Mouse (Mus musculus): ENCODE data around the gene Ier3. TPM values are rescaled to one million over a fixed set of nuclear protein-coding genes. Genes with fewer than 3 reads are reported as not detected.
A peak's percentile ranks its signal among the peaks of the same experiment; 100 is the strongest.

Gene Ier3
- 1 to 10 TPM; 3.8 to 4.2 TPM for total RNA-seq (2021)
- long read RNA-seq, experiment 1, partial matches to known transcripts = 0 of 3 reads
- long read RNA-seq, experiment 1, other reads (novel, unspliced or antisense) = 0 of 3 reads
- long read RNA-seq, experiment 2, partial matches to known transcripts = 0 of 4 reads
- long read RNA-seq, experiment 2, other reads (novel, unspliced or antisense) = 2 of 4 reads

- DNase-seq (ENCODE audit: low spot score in 2 of 2) = peak in 1 of 2 experiments; percentile 59
Measured at GRCm38 (mm10) chr17:35821439-35822430, at the start of gene Ier3. Ier3 (plus strand) TSS chr17:35821684.

GRCm38 (mm10) chr17:35776811-35777609 lies 44.5 kb upstream of the Ier3 start:
- peak; percentile 75 for DNase-seq (ENCODE audit: low spot score in 2 of 2)

GRCm38 (mm10) chr17:35778965-35779364 lies 42.5 kb upstream of the Ier3 start:
- DNase-seq (ENCODE audit: low spot score in 2 of 2) = no peak

- DNase-seq (ENCODE audit: low spot score in 2 of 2) = no peak
Measured at GRCm38 (mm10) chr17:35779466-35780205, 41.8 kb upstream of the Ier3 start.

- DNase-seq (ENCODE audit: low spot score in 2 of 2) = no peak
Measured at GRCm38 (mm10) chr17:35780362-35780761, 41.1 kb upstream of the Ier3 start.

- no peak for DNase-seq (ENCODE audit: low spot score in 2 of 2)
Measured at GRCm38 (mm10) chr17:35782398-35782797, 39.1 kb upstream of the Ier3 start.

- DNase-seq (ENCODE audit: low spot score in 2 of 2) = no peak
Measured at GRCm38 (mm10) chr17:35782924-35783323, 38.6 kb upstream of the Ier3 start.

- DNase-seq (ENCODE audit: low spot score in 2 of 2) = peak; percentile 26 to 47
Measured at GRCm38 (mm10) chr17:35783944-35784343, 37.5 kb upstream of the Ier3 start.

- no peak for DNase-seq (ENCODE audit: low spot score in 2 of 2)
Measured at GRCm38 (mm10) chr17:35785140-35785539, 36.3 kb upstream of the Ier3 start.

GRCm38 (mm10) chr17:35787493-35787892 lies 34.0 kb upstream of the Ier3 start:
- no peak for DNase-seq (ENCODE audit: low spot score in 2 of 2)

GRCm38 (mm10) chr17:35788025-35788424 lies 33.5 kb upstream of the Ier3 start:
- DNase-seq (ENCODE audit: low spot score in 2 of 2) = no peak

- no peak for DNase-seq (ENCODE audit: low spot score in 2 of 2)
Measured at GRCm38 (mm10) chr17:35790933-35791332, 30.6 kb upstream of the Ier3 start.

GRCm38 (mm10) chr17:35792837-35793236 lies 28.6 kb upstream of the Ier3 start:
- no peak for DNase-seq (ENCODE audit: low spot score in 2 of 2)

GRCm38 (mm10) chr17:35795099-35795498 lies 26.4 kb upstream of the Ier3 start:
- no peak for DNase-seq (ENCODE audit: low spot score in 2 of 2)

- DNase-seq (ENCODE audit: low spot score in 2 of 2) = no peak
Measured at GRCm38 (mm10) chr17:35795656-35796055, 25.8 kb upstream of the Ier3 start.

GRCm38 (mm10) chr17:35796835-35797234 lies 24.6 kb upstream of the Ier3 start:
- DNase-seq (ENCODE audit: low spot score in 2 of 2) = no peak

- no peak for DNase-seq (ENCODE audit: low spot score in 2 of 2)
Measured at GRCm38 (mm10) chr17:35800905-35801304, 20.6 kb upstream of the Ier3 start.

- no peak for DNase-seq (ENCODE audit: low spot score in 2 of 2)
Measured at GRCm38 (mm10) chr17:35803020-35803419, 18.5 kb upstream of the Ier3 start.

- no peak for DNase-seq (ENCODE audit: low spot score in 2 of 2)
Measured at GRCm38 (mm10) chr17:35803858-35804399, 17.6 kb upstream of the Ier3 start.

GRCm38 (mm10) chr17:35808073-35808472 lies 13.4 kb upstream of the Ier3 start:
- no peak for DNase-seq (ENCODE audit: low spot score in 2 of 2)
